Mouse (Mus musculus): ENCODE data around the gene Hnf1a. TPM values are rescaled to one million over a fixed set of nuclear protein-coding genes. Genes with fewer than 3 reads are reported as not detected.

The Hnf1a gene
- polyA plus RNA-seq, 1 experiment from 2014 or later: 0.10 TPM

- 72% methylated on average over 11 of the region's 11 CpGs for WGBS
- Histone ChIP-seq H3K4me2 (no peak overlapping the region; the same call in 1 of the 2 replicates), H3K9ac (no peak overlapping the region)
Observed at GRCm38 (mm10) chr5:114978473-114978872, 7.6 kb upstream of the Hnf1a start.

DNA sequence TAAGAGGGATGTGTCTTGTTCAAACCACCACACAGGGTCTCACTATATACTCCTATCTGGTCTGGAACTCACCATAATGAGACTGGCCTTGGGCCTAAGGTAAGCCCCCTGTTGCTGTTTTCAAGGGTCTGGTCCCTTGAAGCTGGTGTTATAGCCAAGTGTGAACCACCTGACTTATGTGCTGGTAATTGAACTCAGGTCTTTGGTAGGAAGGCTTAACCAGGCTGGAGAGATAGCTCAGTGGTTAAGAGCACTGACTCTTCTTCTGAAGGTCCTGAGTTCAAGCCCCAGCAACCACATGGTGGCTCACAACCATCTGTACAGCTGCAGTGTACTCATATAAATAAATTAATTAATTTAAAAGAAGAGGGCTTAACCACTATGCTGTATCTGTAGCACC, 6.0 kb upstream of the Hnf1a start:
- Histone ChIP-seq H3K4me2 (no peak overlapping the region), H3K9ac (no peak overlapping the region), H3K4me1 (peaks cover 13% of the 10 kb centered on the region), H3K27ac (no peak overlapping the region), H3K4me3 (no peak overlapping the region), H3K9me3 (no peaks in the 10 kb centered on the region), H3K27me3 (replicated peaks) (no peaks in the 10 kb centered on the region; the same call in 1 of the 2 replicates), H3K36me3 (replicated peaks) (no peaks in the 10 kb centered on the region)
- ATAC-seq (replicated peaks): no peak

More at GRCm38 (mm10) chr5:114978473-114978872, 7.6 kb upstream of the Hnf1a start:
- Histone ChIP-seq H3K27ac (no peak overlapping the region), H3K4me3 (no peak overlapping the region), H3K9me3 (no peaks in the 10 kb centered on the region), H3K36me3 (replicated peaks) (no peaks in the 10 kb centered on the region), H3K27me3 (replicated peaks) (no peaks in the 10 kb centered on the region; the same call in 1 of the 2 replicates), H3K4me1 (peaks cover 13% of the 10 kb centered on the region)
- ATAC-seq (replicated peaks): no peak

- H3K4me3 ChIP-seq: no peak overlapping the region
- H3K9me3 ChIP-seq: no peaks in the 10 kb centered on the region
- WGBS: 84% methylated on average over 8 of the region's 8 CpGs
- no peak for ATAC-seq (replicated peaks)
- H3K27ac ChIP-seq: no peak overlapping the region
- H3K27me3 ChIP-seq (replicated peaks): no peaks in the 10 kb centered on the region; the same call in 1 of the 2 replicates
- no peak overlapping the region for H3K9ac ChIP-seq
- no peak overlapping the region for H3K4me2 ChIP-seq
- no peaks in the 10 kb centered on the region for H3K4me1 ChIP-seq
- H3K36me3 ChIP-seq (replicated peaks): no peaks in the 10 kb centered on the region
Observed at GRCm38 (mm10) chr5:114973131-114973530, 2.2 kb upstream of the Hnf1a start.

DNA sequence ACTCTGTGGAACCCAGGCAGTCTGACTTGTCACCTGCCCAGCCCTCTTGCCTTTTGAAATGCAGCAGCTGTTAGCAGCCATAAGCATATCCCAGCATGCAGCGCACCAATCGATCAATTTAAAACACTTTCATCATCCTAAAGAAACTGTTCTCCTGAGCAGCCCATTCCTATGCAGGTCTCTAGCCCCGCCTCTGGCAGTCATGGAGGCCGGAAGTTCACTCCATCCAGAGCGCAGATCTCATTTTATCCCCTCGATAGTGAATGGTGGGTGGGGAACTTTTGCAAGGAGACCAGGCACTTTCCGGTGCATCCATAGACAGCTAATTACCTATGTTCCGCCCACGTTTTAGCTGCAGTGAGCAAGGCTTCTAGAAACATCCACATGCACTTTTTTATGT, 1.3 kb upstream of the Hnf1a start:
- H3K4me3 ChIP-seq: no peak overlapping the region
- no peaks in the 10 kb centered on the region for H3K4me1 ChIP-seq
- H3K9me3 ChIP-seq: no peaks in the 10 kb centered on the region
- no peak overlapping the region for H3K4me2 ChIP-seq
- no peaks in the 10 kb centered on the region for H3K36me3 ChIP-seq (replicated peaks)
- no peak overlapping the region for H3K9ac ChIP-seq
- no peak overlapping the region for H3K27ac ChIP-seq
- ATAC-seq (replicated peaks): no peak
- WGBS: 89% methylated on average over 9 of the region's 9 CpGs
- no peaks in the 10 kb centered on the region; the same call in 1 of the 2 replicates for H3K27me3 ChIP-seq (replicated peaks)

GRCm38 (mm10) chr5:114969609-114970215, 1.2 kb downstream of the Hnf1a start:
- no peak overlapping the region for H3K4me3 ChIP-seq

DNA sequence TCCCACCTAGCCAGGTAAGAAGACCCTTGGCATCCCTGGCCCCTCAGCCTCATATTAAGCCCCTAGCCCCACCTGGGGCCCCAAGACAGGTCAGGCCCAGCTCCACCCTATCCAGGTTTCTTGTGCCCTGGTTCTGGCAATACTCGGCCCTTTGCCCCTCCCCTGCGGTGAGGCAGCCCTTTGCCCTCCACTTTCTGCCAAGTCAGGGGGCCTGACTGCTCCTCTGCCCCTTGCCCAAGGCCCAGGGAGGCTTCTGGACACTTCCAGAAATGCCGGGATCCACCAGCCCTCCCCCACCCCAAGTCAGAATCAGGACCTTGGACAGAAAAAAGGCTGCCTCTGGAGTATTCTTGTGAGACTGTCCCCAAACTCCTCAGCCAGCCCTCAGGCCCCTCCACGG, 1.8 kb downstream of the Hnf1a start:
- H3K9me3 ChIP-seq: no peaks in the 10 kb centered on the region
- no peak overlapping the region for H3K27ac ChIP-seq
- H3K27me3 ChIP-seq (replicated peaks): no peaks in the 10 kb centered on the region; the same call in 1 of the 2 replicates
- WGBS: 15% methylated on average over 4 of the region's 4 CpGs
- no peak for ATAC-seq (replicated peaks)
- H3K36me3 ChIP-seq (replicated peaks): no peaks in the 10 kb centered on the region
- no peak overlapping the region for H3K9ac ChIP-seq
- no peaks in the 10 kb centered on the region for H3K4me1 ChIP-seq
- H3K4me3 ChIP-seq: no peak overlapping the region
- no peak overlapping the region for H3K4me2 ChIP-seq

More at GRCm38 (mm10) chr5:114969609-114970215, 1.2 kb downstream of the Hnf1a start:
- Histone ChIP-seq H3K9ac (no peak overlapping the region), H3K27ac (no peak overlapping the region), H3K4me2 (no peak overlapping the region), H3K4me1 (no peaks in the 10 kb centered on the region), H3K36me3 (replicated peaks) (no peaks in the 10 kb centered on the region), H3K9me3 (no peaks in the 10 kb centered on the region), H3K27me3 (replicated peaks) (no peaks in the 10 kb centered on the region; the same call in 1 of the 2 replicates)
- 59% methylated on average over 13 of the region's 13 CpGs for WGBS
- ATAC-seq (replicated peaks): no peak

DNA sequence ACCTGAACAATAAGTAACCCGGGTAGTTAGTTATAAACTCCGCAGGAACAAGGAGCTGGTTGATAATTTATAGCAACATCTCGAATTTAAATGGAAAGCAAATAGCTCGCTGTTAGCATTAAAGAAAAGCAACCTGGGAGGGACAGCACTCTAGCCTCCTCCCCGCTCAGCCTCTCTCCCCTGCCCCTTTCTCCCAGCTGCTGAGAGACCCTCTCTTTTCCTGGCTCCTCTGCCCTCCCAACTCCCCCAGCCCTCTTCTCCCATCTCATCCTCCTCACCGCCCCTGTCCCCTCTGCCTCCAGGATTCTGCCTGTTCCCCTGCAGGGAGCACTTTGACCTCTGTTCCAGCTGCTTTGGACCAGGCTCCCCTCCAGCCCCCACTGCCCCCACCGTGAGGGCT, 2.2 kb downstream of the Hnf1a start:
- no peaks in the 10 kb centered on the region for H3K9me3 ChIP-seq
- no peaks in the 10 kb centered on the region; the same call in 1 of the 2 replicates for H3K27me3 ChIP-seq (replicated peaks)
- H3K27ac ChIP-seq: no peak overlapping the region
- H3K9ac ChIP-seq: no peak overlapping the region
- ATAC-seq (replicated peaks): no peak
- no peaks in the 10 kb centered on the region for H3K36me3 ChIP-seq (replicated peaks)
- no peak overlapping the region for H3K4me3 ChIP-seq
- H3K4me1 ChIP-seq: no peaks in the 10 kb centered on the region
- WGBS: 24% methylated on average over 7 of the region's 7 CpGs
- no peak overlapping the region for H3K4me2 ChIP-seq

- no peaks in the 10 kb centered on the region; the same call in 1 of the 2 replicates for H3K27me3 ChIP-seq (replicated peaks)
- no peak overlapping the region for H3K9ac ChIP-seq
- H3K27ac ChIP-seq: no peak overlapping the region
- H3K4me2 ChIP-seq: no peak overlapping the region
- H3K9me3 ChIP-seq: no peaks in the 10 kb centered on the region
- H3K36me3 ChIP-seq (replicated peaks): no peaks in the 10 kb centered on the region
- 51% methylated on average over 14 of the region's 14 CpGs for WGBS
- H3K4me3 ChIP-seq: no peak overlapping the region
- no peak for ATAC-seq (replicated peaks)
- no peaks in the 10 kb centered on the region for H3K4me1 ChIP-seq
Observed at GRCm38 (mm10) chr5:114967523-114968268, 3.2 kb downstream of the Hnf1a start.

- Histone ChIP-seq H3K4me1 (no peaks in the 10 kb centered on the region), H3K9me3 (no peaks in the 10 kb centered on the region), H3K36me3 (replicated peaks) (no peaks in the 10 kb centered on the region), H3K4me2 (no peak overlapping the region), H3K9ac (no peak overlapping the region), H3K27ac (no peak overlapping the region), H3K27me3 (replicated peaks) (no peaks in the 10 kb centered on the region; the same call in 1 of the 2 replicates), H3K4me3 (no peak overlapping the region)
- 71% methylated on average over 17 of the region's 17 CpGs for WGBS
- ATAC-seq (replicated peaks): no peak
Observed at GRCm38 (mm10) chr5:114964967-114965898, 5.7 kb downstream of the Hnf1a start.

DNA sequence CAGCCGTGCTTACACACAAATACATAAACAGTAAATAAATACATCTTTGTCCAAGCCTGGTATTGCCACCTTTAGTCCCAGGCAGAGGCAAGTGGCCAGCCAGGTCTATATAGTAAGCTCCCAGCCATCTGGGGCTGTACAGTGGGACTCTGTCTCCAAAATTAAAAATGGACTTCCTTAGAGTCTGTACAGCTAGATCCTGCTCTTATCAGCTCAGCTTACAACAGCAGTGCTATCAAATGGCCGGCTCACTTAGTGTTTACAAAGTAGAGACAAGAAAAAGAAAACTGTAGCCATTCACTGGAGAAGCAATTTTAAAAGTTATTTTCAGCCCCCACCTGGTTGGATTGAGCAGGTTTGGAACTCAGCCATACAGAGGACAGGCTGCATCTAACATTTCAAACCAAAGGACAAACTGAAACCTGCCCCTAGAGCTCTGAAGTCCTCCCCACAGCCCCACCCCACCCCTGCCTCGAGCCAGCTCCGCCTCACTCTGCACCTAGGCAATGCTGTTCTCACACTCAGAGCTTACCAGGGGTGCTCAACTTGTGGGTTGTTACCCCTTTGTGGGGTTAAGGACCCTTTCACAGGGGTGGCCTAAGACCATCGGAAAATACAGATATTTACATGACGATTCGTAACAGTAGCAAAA, 6.5 kb downstream of the Hnf1a start:
- Histone ChIP-seq H3K4me1 (no peaks in the 10 kb centered on the region), H3K36me3 (replicated peaks) (no peaks in the 10 kb centered on the region), H3K4me3 (no peak overlapping the region), H3K9me3 (no peaks in the 10 kb centered on the region), H3K27ac (no peak overlapping the region), H3K9ac (no peak overlapping the region), H3K27me3 (replicated peaks) (no peaks in the 10 kb centered on the region; the same call in 1 of the 2 replicates), H3K4me2 (no peak overlapping the region)
- 67% methylated on average over 7 of the region's 7 CpGs for WGBS
- no peak for ATAC-seq (replicated peaks)

GRCm38 (mm10) chr5:114961590-114962360, 9.1 kb downstream of the Hnf1a start:
- Histone ChIP-seq H3K9me3 (no peaks in the 10 kb centered on the region), H3K27ac (no peak overlapping the region), H3K9ac (no peak overlapping the region), H3K27me3 (replicated peaks) (no peaks in the 10 kb centered on the region), H3K4me2 (no peak overlapping the region), H3K4me1 (no peaks in the 10 kb centered on the region), H3K4me3 (no peak overlapping the region), H3K36me3 (replicated peaks) (no peaks in the 10 kb centered on the region)
- WGBS: 46% methylated on average over 4 of the region's 4 CpGs
- no peak for ATAC-seq (replicated peaks)
